Mouse (Mus musculus): ENCODE data around the gene Ppp1r1b.

DNA sequence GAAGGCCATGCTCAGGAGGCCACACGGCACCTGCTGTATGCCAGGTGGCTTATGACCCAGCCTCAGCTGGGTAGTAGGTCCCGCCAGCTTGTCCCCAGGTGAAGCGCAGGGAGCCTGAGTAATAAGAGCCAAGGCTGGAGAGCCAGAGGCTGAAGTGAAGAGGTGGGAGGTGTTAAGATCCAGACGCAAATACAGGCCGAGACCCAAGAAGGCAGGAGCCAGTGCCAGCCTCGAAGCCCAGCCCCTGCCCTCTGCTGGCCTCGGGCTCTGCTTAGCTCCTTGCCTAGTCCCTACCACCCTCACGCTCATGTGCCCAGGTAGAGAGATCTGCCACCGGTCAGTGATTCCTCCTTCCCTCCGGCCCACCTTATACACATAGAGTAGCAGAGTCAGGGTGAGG is 40.1 kb downstream of the Ppp1r1b start:
- TF ChIP-seq POLR2A (IDR thresholded peaks at IDR 0.05; ENCODE audit: borderline replicate concordance, extremely low read depth, insufficient read depth, insufficient read length, poor library complexity, severe bottlenecking) (no peak), CTCF (IDR thresholded peaks at IDR 0.05; ENCODE audit: borderline replicate concordance, extremely low read depth, insufficient read depth, insufficient read length) (no peak)

All from brain, embryonic 14.5 days (tissue).